23 mouse cellular contexts compared by ENCODE assay signal in the genomic region with DNA sequence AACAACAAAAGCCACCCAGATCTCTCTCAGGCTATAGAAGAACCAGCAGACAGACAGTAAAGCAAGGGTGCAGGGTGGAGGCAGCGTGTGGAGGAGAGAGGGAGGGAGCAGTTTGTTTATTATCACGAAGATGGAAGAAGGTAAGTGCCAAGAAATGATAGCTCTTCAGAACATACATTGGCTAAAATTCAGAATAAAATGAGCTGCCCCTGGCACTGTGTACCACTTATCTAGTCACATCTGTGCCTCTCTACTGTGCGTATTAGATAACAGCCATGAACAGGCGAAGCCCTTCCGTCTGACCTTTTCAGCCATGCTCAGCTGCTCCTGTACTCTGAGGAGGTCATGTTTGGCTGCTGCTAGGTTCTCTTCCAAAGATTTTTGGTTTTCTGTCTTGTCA. TPM values are rescaled to one million over a fixed set of nuclear protein-coding genes. Genes with fewer than 3 reads are reported as not detected.
A peak's percentile ranks its signal among the peaks of the same experiment; 100 is the strongest.
DNase-seq lines count a peak whose midpoint lies in the region; ATAC-seq and TF ChIP-seq lines count a peak whose summit lies in the region.
"Had no signal": no experiment of that assay in that cellular context is flagged by ENCODE, and none has a peak within 500 bp of the region (broad histone marks: within the 10 kb centered on the region; RNA-seq: fewer than 3 reads in every experiment).

No protein-coding gene starts in this region.

- TF ChIP-seq CTCF in intestine, postnatal 0 days (IDR thresholded peaks at IDR 0.05; ENCODE audit: low read depth): no peak

- no peaks in the 10 kb centered on the region for H3K9me3 ChIP-seq in intestine, embryonic 15.5 days
- no peaks in the 10 kb centered on the region for H3K9me3 ChIP-seq in intestine, postnatal 0 days (ENCODE audit: control insufficient read depth)
- H3K9me3 ChIP-seq in liver, embryonic 12.5 days (replicated peaks): no peaks in the 10 kb centered on the region
- no peaks in the 10 kb centered on the region for H3K9me3 ChIP-seq in hindbrain, embryonic 13.5 days
- H3K9me3 ChIP-seq: embryonic facial prominence, embryonic 10.5 days; forebrain, embryonic 15.5 days; heart, embryonic 10.5 days; midbrain, embryonic 13.5 days; neural tube, embryonic 12.5 days had no signal

- WGBS in intestine, embryonic 15.5 days: 87% methylated on average over 5 of the region's 5 CpGs
- 77% methylated on average over 5 of the region's 5 CpGs for WGBS in intestine, postnatal 0 days
- 38% methylated on average over 5 of the region's 5 CpGs for WGBS in liver, embryonic 12.5 days (ENCODE audit: insufficient replicate concordance)
- 95% methylated on average over 5 of the region's 5 CpGs for WGBS in hindbrain, embryonic 13.5 days

- no peaks in the 10 kb centered on the region for H3K4me1 ChIP-seq in intestine, embryonic 15.5 days (replicated peaks)
- H3K4me1 ChIP-seq in intestine, postnatal 0 days (replicated peaks; ENCODE audit: control insufficient read depth, insufficient read depth, low read length): no peaks in the 10 kb centered on the region
- peaks cover 29% of the 10 kb centered on the region for H3K4me1 ChIP-seq in liver, embryonic 12.5 days
- H3K4me1 ChIP-seq in hindbrain, embryonic 13.5 days (replicated peaks): no peaks in the 10 kb centered on the region
- H3K4me1 ChIP-seq: embryonic facial prominence, embryonic 10.5 days; forebrain, embryonic 15.5 days; heart, embryonic 10.5 days; midbrain, embryonic 13.5 days; neural tube, embryonic 12.5 days had no signal

- no peak for DNase-seq in thymus, postnatal 0 days (ENCODE audit: low spot score)
- no peak for DNase-seq in cerebellum, adult 18-20 months
- DNase-seq: cerebellum, postnatal 25 days; kidney, adult 11 months; layer of hippocampus, postnatal 36 days; thymus, adult 18-20 months had no signal

- ATAC-seq in intestine, embryonic 15.5 days: peak; percentile 36; the same call in 1 of the 2 replicates
- ATAC-seq in intestine, postnatal 0 days: no peak
- peak; percentile 94 for ATAC-seq in erythroblast, adult 5-6 weeks (replicated peaks; ENCODE audit: low FRiP score, poor library complexity, severe bottlenecking)
- ATAC-seq in liver, embryonic 12.5 days: peak; percentile 99
- peak; percentile 99 for ATAC-seq in megakaryocyte progenitor cell, adult 5-6 weeks (replicated peaks; ENCODE audit: poor library complexity)
- no peak for ATAC-seq in hindbrain, embryonic 13.5 days (ENCODE audit: low FRiP score)
- ATAC-seq: CD4-positive, CD25-positive, alpha-beta regulatory T cell, adult 4 months; forebrain, embryonic 15.5 days; midbrain, embryonic 13.5 days had no signal

- no peak overlapping the region for H3K4me3 ChIP-seq in intestine, embryonic 15.5 days (replicated peaks)
- no peak overlapping the region for H3K4me3 ChIP-seq in intestine, postnatal 0 days (ENCODE audit: low read depth, low read length)
- no peak overlapping the region for H3K4me3 ChIP-seq in liver, embryonic 12.5 days
- no peak overlapping the region for H3K4me3 ChIP-seq in hindbrain, embryonic 13.5 days
- H3K4me3 ChIP-seq: embryonic facial prominence, embryonic 10.5 days; forebrain, embryonic 15.5 days; heart, embryonic 10.5 days; midbrain, embryonic 13.5 days; neural tube, embryonic 12.5 days had no signal

- H3K9ac ChIP-seq in intestine, embryonic 15.5 days: no peak overlapping the region
- no peak overlapping the region for H3K9ac ChIP-seq in intestine, postnatal 0 days (ENCODE audit: low read depth, low read length)
- H3K9ac ChIP-seq in liver, embryonic 12.5 days: peak overlapping the region; percentile 39
- no peak overlapping the region for H3K9ac ChIP-seq in hindbrain, embryonic 13.5 days
- H3K9ac ChIP-seq: forebrain, embryonic 15.5 days; hindbrain, embryonic 14.5 days; midbrain, embryonic 13.5 days; neural tube, embryonic 12.5 days had no signal

- H3K36me3 ChIP-seq in intestine, embryonic 15.5 days: 0 out of 2 replicates have a peak, but pooled peaks cover 3% of the 10 kb centered on the region
- peaks cover 35% of the 10 kb centered on the region for H3K36me3 ChIP-seq in intestine, postnatal 0 days (ENCODE audit: control insufficient read depth, insufficient read depth)
- peaks cover 33% of the 10 kb centered on the region for H3K36me3 ChIP-seq in liver, embryonic 12.5 days
- peaks cover 63% of the 10 kb centered on the region for H3K36me3 ChIP-seq in hindbrain, embryonic 13.5 days

- no peaks in the 10 kb centered on the region for H3K27me3 ChIP-seq in intestine, embryonic 15.5 days (replicated peaks)
- H3K27me3 ChIP-seq in intestine, postnatal 0 days (replicated peaks; ENCODE audit: control insufficient read depth, insufficient read depth, low read length): no peaks in the 10 kb centered on the region
- no peaks in the 10 kb centered on the region for H3K27me3 ChIP-seq in liver, embryonic 12.5 days (replicated peaks)
- no peaks in the 10 kb centered on the region for H3K27me3 ChIP-seq in hindbrain, embryonic 13.5 days
- H3K27me3 ChIP-seq: forebrain, embryonic 15.5 days; midbrain, embryonic 13.5 days; neural tube, embryonic 12.5 days had no signal

- no peak overlapping the region for H3K27ac ChIP-seq in intestine, embryonic 15.5 days
- H3K27ac ChIP-seq in intestine, postnatal 0 days (ENCODE audit: low read depth, low read length): no peak overlapping the region
- H3K27ac ChIP-seq in liver, embryonic 12.5 days: peak overlapping the region; percentile 78
- no peak overlapping the region for H3K27ac ChIP-seq in hindbrain, embryonic 13.5 days
- H3K27ac ChIP-seq: embryonic facial prominence, embryonic 10.5 days; forebrain, embryonic 15.5 days; heart, embryonic 10.5 days; hindbrain, embryonic 14.5 days; macrophage; midbrain, embryonic 13.5 days; neural tube, embryonic 12.5 days had no signal

- no peak overlapping the region for H3K4me2 ChIP-seq in intestine, embryonic 15.5 days (replicated peaks)
- no peak overlapping the region for H3K4me2 ChIP-seq in intestine, postnatal 0 days (replicated peaks; ENCODE audit: low read depth)
- peak overlapping the region; percentile 39 for H3K4me2 ChIP-seq in liver, embryonic 12.5 days
- H3K4me2 ChIP-seq in hindbrain, embryonic 13.5 days: no peak overlapping the region
- H3K4me2 ChIP-seq: forebrain, embryonic 15.5 days; hindbrain, embryonic 14.5 days; midbrain, embryonic 13.5 days; neural tube, embryonic 12.5 days had no signal

RNA-seq across cellular contexts. Expression of gene Lztfl1, which starts 15.7 kb away (rescaled TPM):
- polyA plus RNA-seq in intestine, embryonic 15.5 days (2015; fragmentation: Nextera tagmentation; extraction: Ambion mirVana): 41.1 and 47.1 TPM in 2 replicates
- polyA plus RNA-seq in intestine, postnatal 0 days (2015; fragmentation: Nextera tagmentation; extraction: Ambion mirVana): 25.0 and 26.1 TPM in 2 replicates
- total RNA-seq in erythroblast, adult 5-6 weeks (2015; ENCODE audit: low replicate concordance): 6.3 and 16.7 TPM in 2 replicates
- 9.6 and 15.3 TPM in 2 replicates for total RNA-seq in erythroblast, adult 5-6 weeks (2017; ENCODE audit: low replicate concordance)
- polyA plus RNA-seq in liver, embryonic 12.5 days (2016; fragmentation: Nextera tagmentation; extraction: Ambion mirVana): 22.0 and 25.6 TPM in 2 replicates
- 38.1 and 44.1 TPM in 2 replicates for total RNA-seq in megakaryocyte progenitor cell, adult 5-6 weeks (2015)
- 33.5 and 41.1 TPM in 2 replicates for total RNA-seq in megakaryocyte progenitor cell, adult 5-6 weeks (2017)
- 57.2 and 60.3 TPM in 2 replicates for polyA plus RNA-seq in hindbrain, embryonic 13.5 days (2015; fragmentation: Nextera tagmentation; extraction: Ambion mirVana)
- 143 and 152 TPM in 2 replicates for polyA plus RNA-seq in thymus, postnatal 0 days (2015; fragmentation: Nextera tagmentation; extraction: Ambion mirVana)

RNA-seq across cellular contexts. Expression of gene Slc6a20a, which starts 23.1 kb away (rescaled TPM):
- 16.8 and 19.8 TPM in 2 replicates for polyA plus RNA-seq in intestine, embryonic 15.5 days (2015; fragmentation: Nextera tagmentation; extraction: Ambion mirVana)
- 20.3 and 23.3 TPM in 2 replicates for polyA plus RNA-seq in intestine, postnatal 0 days (2015; fragmentation: Nextera tagmentation; extraction: Ambion mirVana)
- total RNA-seq in erythroblast, adult 5-6 weeks (2015; ENCODE audit: low replicate concordance): 34.3 and 35.2 TPM in 2 replicates
- 39.0 TPM in 2 replicates for total RNA-seq in erythroblast, adult 5-6 weeks (2017; ENCODE audit: low replicate concordance)
- 0.69 and 0.75 TPM in 2 replicates for polyA plus RNA-seq in liver, embryonic 12.5 days (2016; fragmentation: Nextera tagmentation; extraction: Ambion mirVana)
- 0.32 and 1.1 TPM in 2 replicates for total RNA-seq in megakaryocyte progenitor cell, adult 5-6 weeks (2015)
- 1.8 TPM in 1 of 2 replicates, not detected in the other for total RNA-seq in megakaryocyte progenitor cell, adult 5-6 weeks (2017)
- 5.6 and 6.3 TPM in 2 replicates for polyA plus RNA-seq in hindbrain, embryonic 13.5 days (2015; fragmentation: Nextera tagmentation; extraction: Ambion mirVana)
- 0.86 and 1.4 TPM in 2 replicates for polyA plus RNA-seq in thymus, postnatal 0 days (2015; fragmentation: Nextera tagmentation; extraction: Ambion mirVana)
- total RNA-seq: gastrocnemius, postnatal 4 days had no signal
- polyA plus RNA-seq: CD4-positive, CD25-positive, alpha-beta regulatory T cell, adult 4 months; heart, embryonic 10.5 days; heart, postnatal 0 days had no signal

RNA-seq across cellular contexts. Expression of gene Ccr9, which starts 23.6 kb away (rescaled TPM):
- polyA plus RNA-seq in intestine, embryonic 15.5 days (2015; fragmentation: Nextera tagmentation; extraction: Ambion mirVana): 0.54 and 0.75 TPM in 2 replicates
- polyA plus RNA-seq in intestine, postnatal 0 days (2015; fragmentation: Nextera tagmentation; extraction: Ambion mirVana): 0.50 and 0.61 TPM in 2 replicates
- 0.84 and 3.5 TPM in 2 replicates for total RNA-seq in erythroblast, adult 5-6 weeks (2015; ENCODE audit: low replicate concordance)
- total RNA-seq in erythroblast, adult 5-6 weeks (2017; ENCODE audit: low replicate concordance): 0.34 and 0.84 TPM in 2 replicates
- polyA plus RNA-seq in liver, embryonic 12.5 days (2016; fragmentation: Nextera tagmentation; extraction: Ambion mirVana): 0.26 and 0.37 TPM in 2 replicates
- total RNA-seq in megakaryocyte progenitor cell, adult 5-6 weeks (2015): 0.05 and 0.52 TPM in 2 replicates
- 0.21 and 0.57 TPM in 2 replicates for total RNA-seq in megakaryocyte progenitor cell, adult 5-6 weeks (2017)
- polyA plus RNA-seq in hindbrain, embryonic 13.5 days (2015; fragmentation: Nextera tagmentation; extraction: Ambion mirVana): 0.23 and 0.48 TPM in 2 replicates
- 438 and 524 TPM in 2 replicates for polyA plus RNA-seq in thymus, postnatal 0 days (2015; fragmentation: Nextera tagmentation; extraction: Ambion mirVana)
- total RNA-seq: ES-E14 had no signal
- polyA plus RNA-seq: heart, embryonic 10.5 days had no signal

Comparison
In these comparisons a context has a peak if more than half of its experiments do, and no peak if none do; other contexts are left out.
1. ATAC-seq: peak in intestine, embryonic 15.5 days (single experiment), erythroblast, adult 5-6 weeks (single experiment), liver, embryonic 12.5 days (single experiment) and megakaryocyte progenitor cell, adult 5-6 weeks (single experiment); none in intestine, postnatal 0 days (single experiment) and hindbrain, embryonic 13.5 days (single experiment).
2. RNA of gene Ccr9, which starts 23.6 kb away (polyA plus RNA-seq): 438 to 524 TPM in thymus, postnatal 0 days; 0.54 to 0.75 TPM in intestine, embryonic 15.5 days, 0.50 to 0.61 TPM in intestine, postnatal 0 days, 0.26 to 0.37 TPM in liver, embryonic 12.5 days and 0.23 to 0.48 TPM in hindbrain, embryonic 13.5 days; every median in the first group is over 100 times any median in the second.